Mouse (Mus musculus) erythroblast, adult 5-6 weeks (primary cell): ENCODE data around the gene 2900026A02Rik. TPM values are rescaled to one million over a fixed set of nuclear protein-coding genes. Genes with fewer than 3 reads are reported as not detected.
A peak's percentile ranks its signal among the peaks of the same experiment; 100 is the strongest.
"Not testable (repeated sequence)": the region's sequence is repeated elsewhere in the genome, so short reads cannot be mapped to it uniquely, and the experiment has no call there.

Source experiments
- ATAC-seq: replicated peaks from 2 replicates; pipeline ENCODE4 v1.8.0; 2016; ENCODE audit warnings: moderate number of reproducible peaks, mild to moderate bottlenecking, moderate TSS enrichment, inconsistent platforms; ENCODE audit not compliant: poor library complexity, low FRiP score, severe bottlenecking
- total RNA-seq, 2 experiments: library from RNA; stranded (forward) in 1 of 2; stranded (reverse) in 1 of 2; fragments of 150-400 nt in 1 of 2; fragments of 200-764, 138-1000 nt in 1 of 2; gene quantifications; 2 replicates each; pipeline versions ENCODE4 v1.2.3 to v1.2.4; 2015 to 2017; ENCODE audit warnings: low replicate concordance in 2 of 2

Gene 2900026A02Rik
- total RNA-seq, 2 experiments from 2014 or later, result 0.85 to 1.2 TPM

GRCm38 (mm10) chr5:113109651-113110050, 111.4 kb downstream of the 2900026A02Rik start:
- ATAC-seq, result not testable (repeated sequence)

DNA sequence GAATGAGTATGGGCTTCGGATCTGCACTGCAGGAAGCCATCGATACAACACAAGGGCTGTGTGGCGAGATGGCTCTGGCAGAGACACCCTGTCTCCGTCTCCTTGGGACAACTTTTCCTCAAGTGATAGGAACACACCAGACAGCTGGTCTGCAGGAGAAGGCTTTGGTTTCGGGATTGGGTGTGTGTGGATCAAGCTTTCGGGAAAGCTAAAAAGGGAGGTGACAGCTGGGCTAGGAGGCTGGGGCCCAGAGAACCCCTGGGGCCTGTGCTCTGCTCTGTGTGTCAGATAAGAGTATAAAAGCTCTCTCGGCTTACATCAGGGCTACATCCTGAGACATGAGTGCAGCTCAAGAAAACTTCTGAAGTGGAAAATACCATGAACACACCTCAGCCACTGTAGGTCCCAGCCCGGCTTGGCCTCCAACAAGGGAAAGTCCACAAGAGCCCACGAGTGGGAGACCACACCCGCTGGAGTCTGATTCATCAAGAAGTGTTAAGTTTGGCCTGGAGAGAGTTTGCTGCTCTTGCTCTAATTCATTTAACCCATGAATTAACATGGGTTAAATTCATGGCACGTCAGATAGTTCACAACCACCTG, 112.8 kb downstream of the 2900026A02Rik start:
- no peak for ATAC-seq

- ATAC-seq, result no peak
These were observed 113.3 kb downstream of the 2900026A02Rik start for GRCm38 (mm10) chr5:113107709-113108108.

DNA sequence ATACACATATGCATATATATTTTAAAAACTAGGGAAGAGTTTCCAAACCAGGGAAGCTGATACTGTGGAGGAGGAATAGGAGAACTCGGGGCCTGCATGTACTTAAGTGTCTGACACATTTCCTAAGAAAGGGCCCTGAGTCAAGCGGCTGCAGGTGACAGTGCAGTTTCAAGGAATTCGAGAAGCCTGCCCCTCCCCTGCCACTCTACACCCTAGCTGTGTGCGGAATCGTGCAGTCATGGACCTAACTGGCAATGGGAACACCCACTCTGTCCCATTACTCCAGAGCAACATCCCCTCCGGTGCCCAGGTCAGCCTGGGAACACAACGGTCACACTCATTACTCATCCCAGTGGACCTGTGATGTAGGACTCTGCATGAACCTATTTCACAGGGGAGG, 114.4 kb downstream of the 2900026A02Rik start:
- ATAC-seq, result no peak

- no peak for ATAC-seq
These were observed 115.6 kb downstream of the 2900026A02Rik start for GRCm38 (mm10) chr5:113105481-113105880.

- ATAC-seq, result no peak
These were observed 116.0 kb downstream of the 2900026A02Rik start for GRCm38 (mm10) chr5:113105035-113105434.

DNA sequence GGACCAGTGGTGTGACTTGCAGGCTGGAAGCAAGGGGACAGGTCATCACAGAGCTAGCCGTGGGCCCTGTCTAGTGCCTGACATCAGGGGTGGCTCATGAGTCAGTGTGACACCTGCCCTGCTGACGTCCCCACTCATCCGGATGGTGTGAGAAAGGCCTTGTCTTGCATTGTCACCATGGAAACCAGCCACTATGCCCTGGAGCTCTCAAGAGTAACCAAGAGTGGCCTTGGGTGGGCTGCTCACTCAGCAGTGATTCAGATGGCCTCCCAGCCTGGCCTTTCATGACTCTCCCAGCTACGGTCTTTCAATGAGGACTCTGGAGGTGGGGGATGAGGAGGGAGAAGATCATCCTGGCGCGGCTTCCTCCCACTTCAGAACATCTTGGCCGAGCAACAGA, 118.6 kb downstream of the 2900026A02Rik start:
- no peak for ATAC-seq

DNA sequence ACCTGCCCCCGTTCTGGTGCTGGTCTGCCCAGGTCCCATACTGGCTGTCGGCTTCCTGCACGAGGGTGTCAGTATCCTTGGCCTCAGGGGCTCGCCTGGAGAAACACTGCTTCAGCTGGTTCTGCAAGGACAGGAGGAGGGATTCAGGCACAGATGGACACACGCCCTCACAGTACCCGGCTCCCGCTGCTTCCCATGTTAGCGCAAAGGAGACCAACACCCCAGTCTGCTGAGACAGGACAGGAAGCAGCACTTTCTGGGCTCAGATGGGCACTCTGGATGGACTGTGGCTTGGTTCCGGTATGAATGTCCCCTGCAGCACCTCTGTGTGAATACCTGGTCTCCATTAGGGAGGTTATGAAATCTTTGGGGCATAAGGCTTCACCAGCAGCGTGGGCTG, 119.6 kb downstream of the 2900026A02Rik start:
- ATAC-seq, result no peak

- ATAC-seq, result no peak
These were observed 120.6 kb downstream of the 2900026A02Rik start for GRCm38 (mm10) chr5:113100422-113100821.

DNA sequence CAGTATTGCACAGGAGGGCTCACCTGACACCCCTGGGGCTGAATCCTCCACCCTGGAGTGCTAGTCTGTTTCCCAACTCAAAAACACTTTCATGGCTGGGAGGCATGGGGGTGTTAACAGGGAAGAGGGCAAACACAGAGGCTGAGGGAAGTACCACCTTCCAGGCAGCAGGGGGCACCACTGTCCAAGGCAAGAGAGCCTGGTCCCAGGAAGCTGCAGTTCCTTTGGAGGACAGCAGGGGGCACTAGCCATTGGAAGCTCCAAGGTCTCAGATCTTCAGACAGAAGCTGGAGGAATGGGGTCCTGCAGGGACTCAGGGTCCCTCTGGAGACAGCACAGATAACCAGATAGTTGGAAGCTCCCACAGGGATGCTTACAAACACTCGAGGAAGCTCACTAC, 121.5 kb downstream of the 2900026A02Rik start:
- peak; percentile 85 for ATAC-seq

DNA sequence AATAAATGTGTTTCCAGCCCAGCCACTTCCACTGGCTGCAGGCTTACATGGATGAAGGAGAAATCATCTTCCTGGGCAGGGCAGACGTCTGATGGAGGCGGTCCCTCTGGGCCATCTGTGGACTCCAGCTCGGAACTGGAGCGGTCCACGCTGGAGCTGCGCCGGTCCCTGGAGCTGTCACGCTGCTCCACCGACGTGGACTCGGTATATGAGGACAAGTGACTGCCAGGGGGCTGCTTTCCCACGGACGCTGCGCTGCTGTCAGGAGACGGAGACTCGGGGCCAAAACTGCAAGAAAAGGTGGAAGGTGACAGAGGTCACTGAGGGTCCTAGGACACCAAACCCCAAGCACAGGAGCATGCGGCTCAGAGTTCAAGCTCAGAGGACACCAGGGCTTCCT, 123.5 kb downstream of the 2900026A02Rik start:
- ATAC-seq, result no peak

- ATAC-seq, result no peak
These were observed 125.6 kb downstream of the 2900026A02Rik start for GRCm38 (mm10) chr5:113095456-113095855.

DNA sequence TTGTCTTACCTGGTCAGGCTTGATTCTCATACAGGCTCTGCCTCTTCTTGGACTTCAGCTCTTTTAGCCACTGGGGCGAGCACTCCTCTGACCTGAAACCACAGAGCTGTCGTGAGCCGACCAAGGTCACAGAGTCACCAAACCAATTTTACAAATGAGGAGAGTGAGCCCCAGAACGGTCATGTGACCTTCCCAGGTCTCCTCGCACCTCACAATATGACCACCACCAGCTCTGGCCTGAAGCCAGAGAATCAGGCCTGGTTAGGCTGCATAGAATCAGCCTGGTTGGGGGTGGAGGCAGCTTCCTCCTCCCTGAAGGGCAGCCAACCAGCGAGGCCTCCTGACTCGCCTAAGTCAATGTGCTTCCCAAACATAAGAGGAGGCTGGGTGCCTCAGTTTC, 128.6 kb downstream of the 2900026A02Rik start:
- ATAC-seq, result no peak

DNA sequence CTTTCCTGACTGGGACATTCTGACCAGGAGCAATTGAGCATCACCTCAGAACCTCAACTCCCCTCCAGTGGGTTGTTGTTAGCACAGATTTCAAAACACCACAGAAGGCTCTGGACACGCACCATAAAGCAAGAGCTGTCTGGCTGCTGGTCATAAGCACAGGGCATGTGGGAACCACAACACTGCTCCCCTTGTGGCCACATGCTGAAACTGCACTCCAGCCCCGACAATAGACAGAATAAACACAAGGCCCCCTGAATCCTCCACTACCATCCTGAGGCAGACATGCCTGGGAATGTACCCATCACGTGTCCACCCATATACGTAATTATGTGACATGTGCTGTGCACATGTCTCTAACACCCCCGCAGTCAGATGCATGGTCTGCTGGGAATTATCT, 129.9 kb downstream of the 2900026A02Rik start:
- ATAC-seq, result 0 out of 2 replicates have a peak, but pooled peaks have one; percentile 51

GRCm38 (mm10) chr5:113090750-113091149, 130.3 kb downstream of the 2900026A02Rik start:
- ATAC-seq, result 0 out of 2 replicates have a peak, but pooled peaks have one; percentile 17

DNA sequence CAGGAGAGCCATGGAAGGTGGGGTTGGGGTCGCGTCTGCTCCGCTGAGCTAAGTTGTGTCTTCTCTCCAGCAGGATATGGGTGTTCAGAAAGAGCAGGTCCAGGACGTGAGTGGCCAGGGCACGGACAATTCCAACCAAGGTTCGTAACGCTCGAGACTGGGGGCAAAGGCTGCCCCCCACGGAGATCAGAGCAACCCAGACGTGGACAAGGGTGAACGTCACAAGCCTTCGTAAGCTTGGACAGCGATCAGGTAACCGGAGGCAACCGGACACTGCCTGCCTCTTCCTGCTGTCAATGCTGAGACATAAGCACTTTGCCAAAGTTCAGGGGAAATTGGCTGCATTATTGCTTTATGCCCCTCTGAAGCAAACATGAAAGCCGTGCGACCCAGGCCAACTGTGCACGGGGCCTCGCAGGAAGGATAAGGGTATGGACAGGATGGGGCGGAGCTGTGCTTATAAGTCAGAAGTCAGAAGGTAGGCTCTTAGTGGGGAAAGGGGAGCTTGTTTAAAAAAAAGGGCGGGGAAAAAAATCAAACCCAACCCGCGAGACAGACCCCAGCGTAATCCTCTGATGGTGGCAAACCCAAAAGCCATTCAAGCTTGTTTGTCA, 130.9 kb downstream of the 2900026A02Rik start:
- ATAC-seq, result no peak

DNA sequence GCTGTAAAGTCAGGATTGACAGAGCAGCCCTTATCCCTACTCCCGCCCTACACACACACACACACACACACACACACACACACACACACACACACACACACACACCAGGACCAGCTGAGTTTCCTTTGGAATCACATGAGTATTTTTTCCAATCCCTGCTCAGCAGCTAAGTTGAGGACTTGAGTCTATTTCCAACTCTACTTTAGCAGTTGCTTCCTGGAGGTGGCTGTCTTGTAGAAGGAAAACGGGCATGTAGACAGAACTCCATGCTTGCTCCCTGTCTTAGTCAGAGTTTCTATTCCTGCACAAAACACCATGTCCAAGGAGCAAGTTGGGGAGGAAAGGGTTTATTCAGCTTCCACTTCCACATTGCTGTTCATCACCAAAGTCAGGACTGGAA, 133.6 kb downstream of the 2900026A02Rik start:
- ATAC-seq, result no peak

GRCm38 (mm10) chr5:113086990-113087389, 134.0 kb downstream of the 2900026A02Rik start:
- ATAC-seq, result no peak

DNA sequence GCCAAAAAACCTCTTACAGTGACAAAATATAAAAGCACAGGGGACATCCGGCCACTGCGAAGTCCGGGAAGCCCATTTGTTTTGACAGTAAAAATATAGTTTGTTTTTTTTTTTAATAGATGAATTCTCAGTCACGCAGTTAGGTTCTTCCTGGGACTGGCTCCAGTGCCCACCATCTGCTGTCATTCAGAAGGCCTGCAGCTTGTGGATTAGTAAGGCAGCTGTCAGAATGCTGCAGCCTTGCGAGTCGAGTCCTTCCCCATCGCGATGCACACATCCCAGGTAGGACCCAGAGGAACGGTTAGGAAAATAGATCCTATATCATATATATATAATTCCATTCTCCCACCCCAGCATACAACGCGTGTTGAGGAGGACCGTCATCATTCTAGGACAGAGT, 134.6 kb downstream of the 2900026A02Rik start:
- no peak for ATAC-seq

- ATAC-seq, result no peak
These were observed 135.1 kb downstream of the 2900026A02Rik start for GRCm38 (mm10) chr5:113085931-113086330.

DNA sequence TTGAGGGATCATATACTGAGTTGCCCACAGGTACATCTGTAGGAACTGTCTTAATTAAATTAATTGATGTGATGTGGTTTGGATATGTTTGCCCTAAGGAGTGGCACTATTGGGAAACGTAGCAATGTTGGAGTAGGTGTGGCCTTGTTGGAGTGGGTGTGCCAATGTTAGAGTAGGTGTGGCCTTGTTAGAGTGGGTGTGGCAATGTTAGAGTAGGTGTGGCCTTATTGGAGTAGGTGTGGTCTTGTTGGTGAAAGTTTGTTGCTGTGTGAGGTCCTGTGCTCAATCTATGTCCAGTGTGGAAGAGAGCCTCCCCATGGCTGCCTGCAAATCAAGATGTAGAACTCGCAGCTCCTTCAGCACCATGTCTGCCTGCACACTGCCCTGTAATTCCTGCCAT, 136.7 kb downstream of the 2900026A02Rik start:
- ATAC-seq, result no peak
